Mouse (Mus musculus): ENCODE data around the gene Nek3. TPM values are rescaled to one million over a fixed set of nuclear protein-coding genes. Genes with fewer than 3 reads are reported as not detected.

Gene Nek3
- 1.9 and 2.2 TPM in 2 replicates for polyA plus RNA-seq (2012; rRNA removed)

GRCm38 (mm10) chr8:22166080-22166603 is at the start of gene Nek3:
Gene Nek3 (minus strand): TSS chr8:22166435.

GRCm38 (mm10) chr8:22192660-22193431 is 26.6 kb upstream of the Nek3 start, which contains the start of gene Vps36:
Gene Vps36 (plus strand): TSS chr8:22192809.

GRCm38 (mm10) chr8:22185431-22186397 is 19.5 kb upstream of the Nek3 start, which contains the start of gene Ckap2:
Gene Ckap2 (minus strand): TSS chr8:22185819.

GRCm38 (mm10) chr8:22124220-22125152 is 41.7 kb downstream of the Nek3 start, which contains the start of gene Nek5:
Gene Nek5 (minus strand): TSS chr8:22125053.

Other genes with a start within 250 kb of the Nek3 start
- gene Defb15, start 233.7 kb downstream of the Nek3 start, polyA plus RNA-seq (2012; rRNA removed) = not detected in 2 replicates
- not detected in 2 replicates for gene Defb35, start 228.1 kb downstream of the Nek3 start, polyA plus RNA-seq (2012; rRNA removed)
- gene Defb13, start 219.7 kb downstream of the Nek3 start, polyA plus RNA-seq (2012; rRNA removed) = not detected in 2 replicates
- not detected in 2 replicates for gene Fam90a1a, start 207.7 kb downstream of the Nek3 start, polyA plus RNA-seq (2012; rRNA removed)
- gene Ccdc70, start 196.7 kb downstream of the Nek3 start, polyA plus RNA-seq (2012; rRNA removed) = not detected in 2 replicates
- 8.5 and 9.9 TPM in 2 replicates for gene Atp7b, start 106.1 kb downstream of the Nek3 start, polyA plus RNA-seq (2012; rRNA removed)
- gene Alg11, start 105.7 kb downstream of the Nek3 start, polyA plus RNA-seq (2012; rRNA removed) = 3.2 and 3.6 TPM in 2 replicates
- gene Nek5, start 41.4 kb downstream of the Nek3 start, polyA plus RNA-seq (2012; rRNA removed) = 0.03 TPM in 2 replicates
- 23.0 and 23.4 TPM in 2 replicates for gene Ckap2, start 19.4 kb upstream of the Nek3 start, polyA plus RNA-seq (2012; rRNA removed)
- 5.3 and 6.0 TPM in 2 replicates for gene Vps36, start 26.4 kb upstream of the Nek3 start, polyA plus RNA-seq (2012; rRNA removed)
- 0.88 and 1.0 TPM in 2 replicates for gene Thsd1, start 60.9 kb upstream of the Nek3 start, polyA plus RNA-seq (2012; rRNA removed)
- gene Tpte, start 117.0 kb upstream of the Nek3 start, polyA plus RNA-seq (2012; rRNA removed) = not detected in 2 replicates
- 8.6 and 10.3 TPM in 2 replicates for gene Slc25a15, start 232.2 kb upstream of the Nek3 start, polyA plus RNA-seq (2012; rRNA removed)
- gene Mrps31, start 244.9 kb upstream of the Nek3 start, polyA plus RNA-seq (2012; rRNA removed) = 13.7 and 14.9 TPM in 2 replicates